Mouse (Mus musculus) lung, postnatal 10 days (tissue): ENCODE measurements at regions not wholly inside any gene's neighbourhood (a gene's known extent, or its start where the extent isn't known, plus 50 kb on each side); places are given as distances from the start of the nearest gene placed in this dataset.

Source experiments
- DNase-seq: peaks from one replicate; pipeline ENCODE4 v3.0.0; 2021

DNA sequence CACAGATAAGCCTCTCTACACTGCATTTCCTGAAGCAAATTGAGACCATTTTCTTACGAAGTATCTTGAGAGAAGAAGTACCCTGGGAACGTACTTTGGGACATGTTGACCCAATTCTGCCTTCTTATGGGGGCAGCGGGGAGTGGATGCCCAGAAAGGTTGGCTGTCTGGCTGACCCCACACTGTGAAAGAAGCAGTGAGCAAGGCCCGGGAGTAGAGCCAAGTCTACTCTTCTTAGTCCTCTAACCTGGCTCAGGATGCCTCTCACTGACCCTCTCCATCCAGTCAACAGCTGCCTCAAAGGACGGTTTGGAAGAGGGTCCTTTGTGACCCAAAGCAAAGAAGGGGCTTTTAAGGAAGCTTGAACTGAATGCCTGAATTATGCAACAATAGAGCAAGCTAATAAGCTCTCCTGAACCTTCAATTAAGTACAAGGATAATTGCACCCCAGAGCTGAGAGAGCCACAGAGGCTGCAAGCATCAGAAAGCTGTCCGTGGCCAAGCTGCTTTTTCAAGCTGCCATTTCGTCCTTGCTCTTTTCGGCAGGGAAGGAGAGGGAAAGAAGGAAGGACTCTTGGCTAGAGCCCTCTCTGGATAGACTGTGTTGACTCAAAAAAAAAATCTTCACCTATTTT, 70.3 kb downstream of the Pctp start:
- DNase-seq = peak; percentile 13

DNA sequence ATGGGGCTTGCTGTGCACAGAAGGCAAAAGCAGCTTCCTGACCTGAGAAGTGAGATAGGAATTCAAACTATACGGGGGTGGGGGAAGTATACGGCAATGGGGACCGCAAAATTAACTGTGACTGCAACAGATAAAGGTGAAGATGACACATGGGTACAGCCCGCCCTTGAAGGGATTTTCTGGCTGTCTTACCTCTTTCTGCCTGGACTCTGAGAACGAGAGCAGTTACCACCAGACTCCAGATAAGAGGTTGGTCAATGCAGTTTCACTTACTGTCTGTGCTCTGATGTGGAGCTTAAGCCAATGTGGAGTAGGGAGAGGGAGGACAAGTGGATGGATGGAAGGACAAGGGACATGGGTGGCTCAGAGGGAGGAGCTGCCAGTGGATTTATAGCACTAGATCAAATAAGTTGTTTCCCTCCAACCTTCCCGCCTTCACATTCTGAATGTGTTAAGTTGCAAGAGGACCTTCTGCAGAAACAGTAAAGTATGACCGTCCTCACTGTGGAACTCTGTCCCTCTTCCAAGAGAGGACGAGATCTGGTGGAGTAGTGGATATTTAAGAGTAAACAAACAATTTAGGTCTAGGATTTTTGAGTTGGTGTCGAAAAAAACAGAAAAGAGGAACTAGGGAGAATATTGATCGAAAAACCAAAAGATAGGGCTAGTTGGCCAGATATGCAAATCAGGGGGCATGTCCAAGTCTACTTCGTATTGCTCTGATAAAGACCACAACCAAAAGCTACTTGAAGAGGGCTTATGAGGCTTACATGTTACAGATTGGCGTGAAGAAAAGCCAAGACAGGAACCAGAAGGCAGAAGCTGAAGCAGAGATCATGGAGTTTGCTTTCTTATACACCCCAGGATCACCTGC, 73.3 kb downstream of the Pctp start:
- no peak for DNase-seq

DNA sequence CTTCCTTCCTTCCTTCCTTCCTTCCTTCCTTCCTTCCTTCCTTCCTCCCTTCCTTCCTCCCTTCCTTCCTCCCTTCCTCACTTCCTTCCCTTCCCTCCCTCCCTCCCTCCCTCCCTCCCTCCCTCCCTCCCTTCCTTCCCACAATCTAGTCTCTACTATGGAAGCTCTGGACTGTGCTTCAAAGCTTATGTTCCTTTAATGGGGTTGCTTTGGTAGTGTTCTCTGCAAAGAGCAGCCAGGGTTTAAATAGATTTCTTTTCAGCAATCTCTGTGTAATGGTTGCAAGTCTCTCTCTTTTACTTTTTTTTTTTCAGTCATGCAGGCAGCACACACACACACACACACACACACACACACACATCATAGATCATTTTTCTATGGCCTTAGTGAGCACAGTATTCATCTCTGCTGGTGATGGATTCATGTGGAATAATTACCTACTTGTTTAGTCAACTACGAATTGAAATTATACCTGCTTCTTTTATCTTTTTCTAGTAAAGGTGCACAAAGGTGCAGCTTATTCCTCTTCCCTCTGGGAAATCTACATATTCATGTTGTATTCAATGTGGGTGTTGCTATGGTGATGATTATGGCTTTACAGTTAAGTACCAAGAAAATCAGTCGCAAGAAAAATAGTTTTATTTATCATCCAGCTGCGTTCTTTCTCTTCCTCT, 75.1 kb downstream of the Pctp start:
- no peak for DNase-seq

GRCm38 (mm10) chr11:89922551-89922950, 80.1 kb downstream of the Pctp start:
- peak; percentile 10 for DNase-seq

GRCm38 (mm10) chr11:89921146-89921545, 81.5 kb downstream of the Pctp start:
- peak; percentile 87 for DNase-seq

DNA sequence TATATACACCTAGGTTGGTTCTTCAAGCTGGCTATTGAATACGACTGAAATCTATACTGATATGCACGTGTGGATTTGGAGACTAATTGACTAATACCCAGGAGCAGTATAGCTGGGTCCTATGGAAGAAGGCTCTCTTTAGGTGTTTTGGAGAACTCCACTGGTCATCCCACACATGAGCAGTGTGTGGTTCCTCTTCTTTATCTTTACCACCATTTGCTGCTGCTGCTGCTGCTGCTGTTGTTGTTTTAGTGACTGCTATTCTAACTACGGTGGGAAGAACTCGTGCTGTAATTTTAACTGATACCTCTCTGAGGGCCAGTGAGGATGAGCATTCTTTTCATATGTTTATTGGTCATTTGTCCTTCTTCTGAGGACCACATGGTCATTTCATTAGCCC, 86.9 kb downstream of the Pctp start:
- DNase-seq = no peak

GRCm38 (mm10) chr11:89914577-89914976, 88.1 kb downstream of the Pctp start:
- DNase-seq = no peak

DNA sequence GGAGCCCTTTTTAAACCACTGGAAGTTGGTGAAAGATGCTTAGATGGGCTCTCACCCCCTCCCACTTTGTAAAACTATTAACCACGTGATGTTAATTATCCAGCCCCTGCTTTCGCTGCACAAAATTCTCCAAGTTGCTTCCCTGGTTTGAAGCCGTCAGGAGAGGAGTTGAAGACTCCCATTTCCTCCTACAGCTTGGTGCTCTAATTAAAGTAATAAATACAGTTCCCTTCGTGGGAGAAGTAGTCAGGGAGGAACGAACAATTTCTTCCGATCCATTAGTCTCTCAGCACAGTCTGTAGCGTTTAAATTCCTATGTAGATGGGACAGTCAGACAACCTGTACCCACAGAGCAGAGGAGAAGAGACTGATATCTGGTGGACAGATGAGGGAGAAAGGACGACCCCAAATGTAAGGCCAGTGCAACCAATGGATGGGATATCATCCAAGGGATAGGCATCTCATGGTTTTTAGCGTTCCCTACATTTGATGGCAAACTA, 101.4 kb downstream of the Pctp start:
- DNase-seq = no peak

GRCm38 (mm10) chr11:89898516-89898915, 104.2 kb downstream of the Pctp start:
- no peak for DNase-seq

DNA sequence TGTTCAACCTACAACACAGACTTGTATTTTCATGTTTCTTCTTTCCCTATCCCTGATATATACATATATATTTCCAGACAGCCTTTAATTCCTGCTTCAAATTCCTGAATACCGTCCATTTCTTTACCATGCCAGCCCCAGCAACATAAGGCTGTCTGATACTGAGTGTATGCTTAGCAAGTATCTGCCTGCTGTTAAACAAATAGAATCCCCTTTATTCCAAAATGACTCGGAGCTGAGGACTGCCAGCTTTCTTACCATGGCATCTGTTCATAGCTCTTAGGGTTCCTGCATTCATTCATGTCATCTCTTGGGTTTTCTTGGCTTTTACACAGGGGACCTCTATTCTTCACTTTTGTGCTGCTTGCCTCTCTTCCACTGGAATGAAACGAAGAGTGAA, 105.8 kb downstream of the Pctp start:
- DNase-seq = no peak

GRCm38 (mm10) chr11:89871587-89871986, 94.1 kb upstream of the Ankfn1 start:
- peak; percentile 32 for DNase-seq

GRCm38 (mm10) chr11:89867575-89867974, 90.1 kb upstream of the Ankfn1 start:
- DNase-seq = no peak

DNA sequence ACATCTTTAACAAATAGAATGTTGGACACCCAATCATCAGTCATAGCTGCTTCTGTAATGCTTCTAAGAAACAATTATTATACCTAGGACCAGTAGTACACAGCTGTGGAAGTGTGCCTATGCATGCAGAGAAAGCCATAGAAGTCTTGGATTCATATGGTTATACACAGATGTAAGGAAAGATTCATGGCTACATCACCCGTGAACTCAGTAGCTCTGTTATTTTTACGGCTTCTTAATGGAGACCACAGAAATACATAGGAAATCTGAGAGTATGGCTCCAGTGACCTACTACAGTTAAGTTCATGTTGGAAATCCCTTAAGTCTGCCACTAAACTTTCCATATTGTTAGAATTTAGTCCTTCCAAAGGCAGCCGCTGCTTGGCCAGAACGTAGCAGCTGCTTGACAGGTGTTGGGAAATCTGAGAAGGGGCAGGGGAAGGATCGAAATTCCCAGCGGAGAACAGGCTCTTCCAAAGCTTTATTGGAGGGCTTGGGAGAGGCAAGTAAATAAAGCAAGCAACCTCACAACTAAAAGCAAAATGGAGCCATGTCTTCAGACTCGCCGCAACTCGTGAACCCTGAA, 78.8 kb upstream of the Ankfn1 start:
- DNase-seq = no peak

DNA sequence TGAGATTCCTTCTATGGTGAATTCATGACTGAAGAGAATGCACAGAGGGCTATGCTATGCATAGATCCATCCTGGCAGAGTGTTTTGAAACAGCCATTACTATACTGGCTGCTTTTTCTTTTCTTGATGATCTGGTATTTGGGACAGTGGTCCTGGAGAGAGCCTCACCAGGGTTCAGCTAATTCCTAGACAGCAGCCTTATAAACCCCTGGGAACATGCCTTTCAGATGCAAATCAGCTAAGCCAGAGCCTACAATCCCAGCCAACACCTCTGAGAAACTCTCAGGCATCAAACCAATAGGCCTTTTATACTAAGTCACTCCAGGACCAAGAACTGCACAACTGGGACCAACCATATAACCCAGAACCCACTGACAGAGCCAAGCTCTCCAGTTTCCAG, 64.4 kb upstream of the Ankfn1 start:
- DNase-seq = no peak

DNA sequence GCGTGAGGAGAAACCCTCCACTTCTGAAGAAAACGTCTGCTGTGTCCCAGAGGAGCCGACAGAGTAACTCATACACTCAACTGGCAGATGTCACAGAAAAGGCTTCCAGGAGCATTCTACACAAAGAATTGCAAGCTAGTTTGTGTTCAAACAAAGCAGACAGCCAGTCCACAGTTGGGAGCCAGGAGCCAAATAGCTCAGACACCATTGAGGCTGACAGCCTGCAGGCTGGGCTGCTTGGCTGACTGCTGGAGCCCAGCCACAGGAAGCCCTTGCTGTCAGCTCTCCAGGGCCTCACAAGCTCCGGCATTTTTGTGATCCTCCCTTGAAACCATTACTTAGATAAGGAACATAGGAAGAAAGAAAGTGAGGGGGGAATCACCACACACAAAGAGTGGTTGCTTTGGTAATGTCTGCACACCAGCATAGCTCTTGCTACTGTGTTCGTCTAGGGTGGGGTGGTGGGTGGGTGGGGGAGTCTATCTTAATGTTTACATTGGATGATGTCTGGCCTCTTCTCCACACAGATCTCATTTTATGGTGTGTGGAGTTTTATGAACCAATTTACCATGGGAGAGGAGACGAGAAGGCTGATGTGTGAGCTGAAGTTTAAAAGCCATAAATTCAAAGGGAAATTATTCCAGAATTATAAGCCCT, 62.3 kb upstream of the Ankfn1 start:
- peak; percentile 78 for DNase-seq

- DNase-seq = no peak
Measured at GRCm38 (mm10) chr11:89837995-89838394, 60.5 kb upstream of the Ankfn1 start.

GRCm38 (mm10) chr11:89836897-89837296, 59.4 kb upstream of the Ankfn1 start:
- DNase-seq = peak; percentile 6

DNA sequence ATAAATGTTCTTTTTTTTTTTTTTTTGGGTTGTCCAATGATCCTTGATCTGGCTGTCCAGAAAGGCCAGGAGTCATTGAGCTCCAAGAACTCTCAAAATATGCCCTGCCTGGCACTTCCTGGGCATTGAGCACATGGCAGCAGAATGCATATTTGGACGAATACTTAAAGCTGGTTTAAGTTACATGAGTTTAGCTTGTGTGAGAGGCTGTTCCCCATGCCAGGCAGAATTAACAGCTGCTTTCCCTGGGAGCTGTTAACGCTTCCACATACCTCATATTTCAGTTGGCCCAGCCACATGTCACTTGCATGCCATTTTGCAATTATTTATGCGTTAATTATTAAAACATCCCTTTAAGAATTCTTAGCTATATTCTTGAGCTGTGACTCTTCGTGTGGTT, 56.6 kb upstream of the Ankfn1 start:
- no peak for DNase-seq

GRCm38 (mm10) chr11:89831577-89832110, 54.2 kb upstream of the Ankfn1 start:
- DNase-seq = no peak
